Mouse (Mus musculus) lung, postnatal 0 days (tissue): ENCODE data around the gene Ror1.

Source experiments
- CTCF ChIP-seq: IDR thresholded peaks from 2 replicates; pipeline ENCODE4 v1.5.1; 2016; ENCODE audit warnings: antibody characterized with exemption, mild to moderate bottlenecking
- EP300 ChIP-seq: IDR thresholded peaks from 2 replicates; pipeline ENCODE4 v1.6.1; 2016; ENCODE audit warnings: antibody characterized with exemption, mild to moderate bottlenecking, control low read depth

GRCm38 (mm10) chr4:100107593-100107992 lies 12.0 kb downstream of the Ror1 start:
- TF ChIP-seq CTCF (no peak), EP300 (no peak)
